Mouse (Mus musculus) C2C12 (cell line): ENCODE data around the gene Plekhj1.

Experiments
- CTCF ChIP-seq: IDR thresholded peaks from one replicate; pipeline ENCODE4 v1.5.1; 2011; ENCODE audit not compliant: control insufficient read depth, insufficient read depth, insufficient read length
- USF1 ChIP-seq: IDR thresholded peaks from one replicate; pipeline ENCODE4 v1.6.1; 2011; ENCODE audit warnings: low read depth, mild to moderate bottlenecking, control low read depth, moderate library complexity

GRCm38 (mm10) chr10:80802204-80802912 is 3.9 kb upstream of the Plekhj1 start:
- no peak for TF ChIP-seq CTCF
- TF ChIP-seq USF1: no peak
